ENCODE assay signal across 12 mouse cellular contexts in genomic region chr12:12819746-12820145, GRCm38 (mm10).
"Had no signal": no experiment of that assay in that cellular context is flagged by ENCODE, and none has a peak within 500 bp of the region (broad histone marks: within the 10 kb centered on the region; RNA-seq: fewer than 3 reads in every experiment).

No protein-coding gene starts in this region.

- DNase-seq: kidney, adult 2 months; kidney, postnatal 25 days; layer of hippocampus, adult 9-11 months; layer of hippocampus, postnatal 36 days; left cerebral cortex, postnatal 4 days; liver, postnatal 0 days; lung, embryonic 14.5 days; lung, postnatal 36 days; retina, postnatal 1 day; right cerebral cortex, postnatal 25 days; thymus, adult 18-20 months; thymus, postnatal 25 days had no signal
